Mouse (Mus musculus): ENCODE data around the gene Tiam2.

DNA sequence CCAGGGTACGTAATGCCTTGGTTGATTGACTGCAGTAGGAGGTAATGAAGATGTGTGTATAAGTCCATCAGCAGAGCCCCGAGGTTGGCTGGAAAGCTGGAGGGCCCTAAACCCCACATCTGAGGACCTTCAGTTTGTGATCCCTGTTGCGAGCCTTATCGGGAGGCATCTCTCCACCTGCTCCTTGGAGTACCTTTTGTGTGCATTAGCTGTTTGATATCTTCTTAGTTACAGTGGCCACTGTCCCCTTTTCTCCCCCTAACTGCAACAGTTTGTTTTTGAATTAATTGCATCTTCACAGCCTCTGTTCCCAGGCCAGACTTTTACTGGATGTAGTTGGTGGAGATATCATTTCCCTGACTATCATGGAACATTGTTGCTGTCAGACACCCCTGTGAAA is 10.8 kb upstream of the Tiam2 start:
- TF ChIP-seq CTCF (IDR thresholded peaks at IDR 0.05; ENCODE audit: control insufficient read depth, insufficient read depth, insufficient replicate concordance, low read depth, low read length), result no peak
- no peak for TF ChIP-seq POLR2A (IDR thresholded peaks at IDR 0.05; ENCODE audit: control insufficient read depth, low read depth, low read length)
